ENCODE assay signal across 25 mouse cellular contexts in genomic region chr2:166125033-166125432, GRCm38 (mm10). TPM values are rescaled to one million over a fixed set of nuclear protein-coding genes. Genes with fewer than 3 reads are reported as not detected.
DNase-seq lines count a peak whose midpoint lies in the region; ATAC-seq and TF ChIP-seq lines count a peak whose summit lies in the region.
"Had no signal": no experiment of that assay in that cellular context is flagged by ENCODE, and none has a peak within 500 bp of the region (broad histone marks: within the 10 kb centered on the region; RNA-seq: fewer than 3 reads in every experiment).

No protein-coding gene starts in this region.

- TF ChIP-seq CTCF in small intestine, adult 2 months (IDR thresholded peaks at IDR 0.05; ENCODE audit: extremely low read depth, insufficient read length, insufficient replicate concordance, low read depth, low read length): no peak

- no peak overlapping the region for H3K4me3 ChIP-seq in hindbrain, embryonic 12.5 days
- H3K4me3 ChIP-seq in hindbrain, embryonic 16.5 days (ENCODE audit: low read length): no peak overlapping the region
- H3K4me3 ChIP-seq in small intestine, adult 2 months (ENCODE audit: low read depth, low read length): no peak overlapping the region
- H3K4me3 ChIP-seq: erythroblast, embryonic 14.5 days; gastrocnemius, adult 2 months; heart, embryonic 13.5 days; liver, embryonic 15.5 days; lung, embryonic 15.5 days; myocyte; neural tube, embryonic 12.5 days had no signal

- H3K4me1 ChIP-seq in hindbrain, embryonic 12.5 days: peaks cover 18% of the 10 kb centered on the region
- H3K4me1 ChIP-seq in hindbrain, embryonic 16.5 days (ENCODE audit: control insufficient read depth, insufficient read depth, low read depth, low read length): no peaks in the 10 kb centered on the region
- H3K4me1 ChIP-seq in small intestine, adult 2 months (ENCODE audit: control insufficient read depth, insufficient read depth, insufficient read length, low read length): peaks cover 52% of the 10 kb centered on the region
- H3K4me1 ChIP-seq: liver, embryonic 15.5 days; neural tube, embryonic 12.5 days had no signal

- peak; percentile 49 for DNase-seq in retina, postnatal 1 day
- no peak for DNase-seq in retina, embryonic 14.5 days (ENCODE audit: low spot score)
- no peak for DNase-seq in right cerebral cortex, adult 18-20 months
- DNase-seq: cerebellum, adult 2 months; cerebellum, postnatal 14 days; gastrocnemius, adult 2 months; gastrocnemius, postnatal 36 days; kidney, adult 8-10 months; kidney, postnatal 4 days; left cerebral cortex, postnatal 4 days; right cerebral cortex, postnatal 25 days; spleen, adult 18-20 months had no signal

- H3K27me3 ChIP-seq in hindbrain, embryonic 12.5 days: no peaks in the 10 kb centered on the region
- no peaks in the 10 kb centered on the region for H3K27me3 ChIP-seq in hindbrain, embryonic 16.5 days (replicated peaks; ENCODE audit: control insufficient read depth, insufficient read depth, low read length)
- no peaks in the 10 kb centered on the region for H3K27me3 ChIP-seq in small intestine, adult 2 months (ENCODE audit: control insufficient read depth, insufficient read depth, low read length)
- H3K27me3 ChIP-seq: heart, embryonic 13.5 days; liver, embryonic 15.5 days; lung, embryonic 15.5 days; neural tube, embryonic 12.5 days had no signal

- no peak overlapping the region for H3K4me2 ChIP-seq in hindbrain, embryonic 12.5 days (replicated peaks)
- no peak overlapping the region for H3K4me2 ChIP-seq in hindbrain, embryonic 16.5 days (ENCODE audit: low read length)
- H3K4me2 ChIP-seq: heart, embryonic 13.5 days; liver, embryonic 15.5 days; lung, embryonic 15.5 days; midbrain, embryonic 11.5 days; neural tube, embryonic 12.5 days had no signal

- 86% methylated on average over 1 of the region's 2 CpGs for WGBS in hindbrain, embryonic 12.5 days
- 61% methylated on average over 1 of the region's 2 CpGs for WGBS in hindbrain, embryonic 16.5 days
- 20% methylated on average over 2 of the region's 2 CpGs for whole genome bisulfite sequencing in small intestine, adult 2 months

- H3K9me3 ChIP-seq in hindbrain, embryonic 12.5 days (replicated peaks): no peaks in the 10 kb centered on the region
- no peaks in the 10 kb centered on the region for H3K9me3 ChIP-seq in hindbrain, embryonic 16.5 days (ENCODE audit: control insufficient read depth, low read length)
- H3K9me3 ChIP-seq: heart, embryonic 13.5 days; liver, embryonic 15.5 days; lung, embryonic 15.5 days; neural tube, embryonic 12.5 days had no signal

- peaks cover 21% of the 10 kb centered on the region for H3K36me3 ChIP-seq in hindbrain, embryonic 12.5 days
- no peaks in the 10 kb centered on the region for H3K36me3 ChIP-seq in hindbrain, embryonic 16.5 days (ENCODE audit: control insufficient read depth, insufficient read depth, low read length)
- H3K36me3 ChIP-seq in small intestine, adult 2 months (ENCODE audit: control insufficient read depth, insufficient read depth, low read length): no peaks in the 10 kb centered on the region
- H3K36me3 ChIP-seq: liver, embryonic 15.5 days; lung, embryonic 15.5 days had no signal

- no peak overlapping the region for H3K9ac ChIP-seq in hindbrain, embryonic 12.5 days
- H3K9ac ChIP-seq in hindbrain, embryonic 16.5 days (ENCODE audit: low read depth, low read length): no peak overlapping the region
- H3K9ac ChIP-seq: heart, embryonic 13.5 days; liver, embryonic 15.5 days; lung, embryonic 15.5 days; neural tube, embryonic 12.5 days had no signal

- 0 out of 2 replicates have a peak, but pooled peaks have one; percentile 22 for ATAC-seq in hindbrain, embryonic 12.5 days (ENCODE audit: low FRiP score)
- no peak for ATAC-seq in hindbrain, embryonic 16.5 days
- ATAC-seq in activated CD4-positive, CD25-positive, alpha-beta regulatory T cell, adult 4 months: no peak
- ATAC-seq: forebrain, embryonic 16.5 days had no signal

- no peak overlapping the region for H3K27ac ChIP-seq in hindbrain, embryonic 12.5 days
- no peak overlapping the region for H3K27ac ChIP-seq in hindbrain, embryonic 16.5 days (ENCODE audit: low read depth, low read length)
- H3K27ac ChIP-seq in small intestine, adult 2 months (ENCODE audit: insufficient read depth, low read depth, low read length): peak overlapping the region; percentile 1; the same call in 1 of the 2 replicates
- H3K27ac ChIP-seq: heart, embryonic 13.5 days; kidney, postnatal 0 days; liver, embryonic 15.5 days; lung, embryonic 15.5 days; neural tube, embryonic 12.5 days had no signal

- TF ChIP-seq POLR2A in small intestine, adult 2 months (IDR thresholded peaks at IDR 0.05; ENCODE audit: low read depth, low read length): no peak

RNA-seq across cellular contexts. Expression of gene Sulf2, which starts 30.4 kb away (rescaled TPM):
- 185 and 186 TPM in 2 replicates for polyA plus RNA-seq in hindbrain, embryonic 12.5 days (2016; fragmentation: Nextera tagmentation; extraction: Ambion mirVana)
- 73.6 and 101 TPM in 2 replicates for polyA plus RNA-seq in hindbrain, embryonic 16.5 days (2015; fragmentation: Nextera tagmentation; extraction: Ambion mirVana)
- 35.8 and 75.6 TPM in 2 replicates for polyA plus RNA-seq in small intestine, adult 2 months (2012; rRNA removed)
- polyA plus RNA-seq in activated CD4-positive, CD25-positive, alpha-beta regulatory T cell, adult 4 months (2017; shearing (Covaris generic)): 1 to 10 TPM; 1.3 to 1.5 TPM

Comparison
In these comparisons a context has a peak if more than half of its experiments do, and no peak if none do; other contexts are left out.
1. RNA of gene Sulf2, which starts 30.4 kb away (polyA plus RNA-seq): 185 to 186 TPM in hindbrain, embryonic 12.5 days, 35.8 to 75.6 TPM in small intestine, adult 2 months and 73.6 to 101 TPM in hindbrain, embryonic 16.5 days; 1.3 to 1.5 TPM in activated CD4-positive, CD25-positive, alpha-beta regulatory T cell, adult 4 months; every median in the first group is over 10 times any median in the second.